Mouse (Mus musculus): ENCODE measurements around the gene Ccdc85a. TPM values are rescaled to one million over a fixed set of nuclear protein-coding genes. Genes with fewer than 3 reads are reported as not detected.
"Not testable (repeated sequence)": the region's sequence is repeated elsewhere in the genome, so short reads cannot be mapped to it uniquely, and the experiment has no call there.

Gene Ccdc85a
- total RNA-seq, 2 experiments from 2014 or later = 95.1 to 98.3 TPM

- intact Hi-C loops (cut with DNase I) = no loop called here
Measured at GRCm38 (mm10) chr11:28415841-28416240, 168.3 kb downstream of the Ccdc85a start.

GRCm38 (mm10) chr11:28409880-28410279, 174.2 kb downstream of the Ccdc85a start:
- DNase-seq (ENCODE audit: extremely low spot score in 1 of 2, low spot score in 2 of 2); intact Hi-C loops (cut with DNase I); H3K27ac ChIP-seq; H3K4me3 ChIP-seq: not testable (repeated sequence)

More at GRCm38 (mm10) chr11:28415841-28416240, 168.3 kb downstream of the Ccdc85a start:
- Histone ChIP-seq H3K4me3 (no peak overlapping the region), H3K27ac (no peak overlapping the region)
- no peak for TF ChIP-seq CTCF (IDR thresholded peaks at IDR 0.05)
- DNase-seq (ENCODE audit: extremely low spot score in 1 of 2, low spot score in 2 of 2) = no peak

DNA sequence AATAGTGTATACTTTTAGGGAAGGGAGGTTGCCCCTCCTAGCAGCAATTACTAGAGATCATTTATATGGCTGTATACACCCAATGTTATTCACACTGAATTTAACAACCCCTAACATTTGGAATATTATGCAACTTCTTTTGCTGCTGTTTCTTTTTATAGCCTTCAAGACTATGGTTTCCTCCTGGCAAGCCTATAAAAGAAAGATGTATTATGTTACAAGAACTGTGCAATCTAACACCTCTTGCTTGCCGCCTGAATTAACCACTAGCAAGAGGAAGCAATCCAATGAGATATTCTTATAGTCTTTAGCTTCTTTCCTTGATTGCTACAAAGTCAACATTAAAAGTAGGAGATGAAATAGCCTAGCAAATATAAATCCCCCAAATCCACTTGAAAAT, 187.0 kb downstream of the Ccdc85a start:
- no peak overlapping the region for H3K27ac ChIP-seq
- no peak for DNase-seq (ENCODE audit: extremely low spot score in 1 of 2, low spot score in 2 of 2)
- H3K4me3 ChIP-seq = no peak overlapping the region
- TF ChIP-seq CTCF (IDR thresholded peaks at IDR 0.05) = no peak
- intact Hi-C loops (cut with DNase I) = no loop called here

DNA sequence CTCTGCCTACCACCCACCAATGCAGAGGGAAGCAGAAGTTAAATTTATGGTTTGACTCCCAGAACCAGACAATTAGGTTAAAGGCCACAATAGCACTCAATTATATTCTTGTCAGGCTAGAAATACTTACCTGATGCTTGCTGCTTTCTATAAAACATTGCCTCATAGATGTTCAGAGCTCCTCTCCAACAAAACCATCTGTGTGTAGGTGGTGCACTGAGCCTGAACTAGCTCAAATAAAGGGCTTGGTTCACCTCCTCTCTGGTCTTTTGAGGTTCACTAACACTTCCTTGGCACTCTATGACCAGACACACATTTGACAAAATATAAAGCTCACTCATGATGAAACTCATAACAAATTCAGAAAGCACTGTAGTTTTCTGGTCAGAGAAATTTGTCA, 208.2 kb downstream of the Ccdc85a start:
- no peak for DNase-seq (ENCODE audit: extremely low spot score in 1 of 2, low spot score in 2 of 2)
- TF ChIP-seq CTCF (IDR thresholded peaks at IDR 0.05) = no peak
- intact Hi-C loops (cut with DNase I) = no loop called here
- no peak overlapping the region for H3K4me3 ChIP-seq
- no peak overlapping the region for H3K27ac ChIP-seq

GRCm38 (mm10) chr11:28374636-28375035, 209.5 kb downstream of the Ccdc85a start:
- H3K27ac ChIP-seq = no peak overlapping the region
- intact Hi-C loops (cut with DNase I) = no loop called here
- DNase-seq (ENCODE audit: extremely low spot score in 1 of 2, low spot score in 2 of 2) = no peak
- no peak for TF ChIP-seq CTCF (IDR thresholded peaks at IDR 0.05)
- no peak overlapping the region for H3K4me3 ChIP-seq

- DNase-seq (ENCODE audit: extremely low spot score in 1 of 2, low spot score in 2 of 2); H3K27ac ChIP-seq; intact Hi-C loops (cut with DNase I); H3K4me3 ChIP-seq: not testable (repeated sequence)
Measured at GRCm38 (mm10) chr11:28371381-28371780, 212.7 kb downstream of the Ccdc85a start.

DNA sequence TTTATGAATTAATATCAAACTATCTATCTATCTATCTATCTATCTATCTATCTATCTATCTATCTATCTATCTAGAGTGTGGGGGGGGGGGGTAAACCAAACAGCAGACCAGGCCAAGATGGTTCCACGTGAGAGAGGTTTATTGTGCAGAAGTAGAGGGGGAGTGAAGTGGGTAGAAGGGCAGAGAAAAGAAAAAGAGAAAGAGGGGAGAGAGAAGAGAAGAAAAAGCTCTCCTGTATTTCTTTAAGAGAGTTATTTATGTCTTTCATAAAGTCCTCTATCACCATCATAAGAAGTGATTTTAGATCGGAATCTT, 218.2 kb downstream of the Ccdc85a start:
- TF ChIP-seq CTCF (IDR thresholded peaks at IDR 0.05) = no peak
- no peak overlapping the region for H3K27ac ChIP-seq

DNA sequence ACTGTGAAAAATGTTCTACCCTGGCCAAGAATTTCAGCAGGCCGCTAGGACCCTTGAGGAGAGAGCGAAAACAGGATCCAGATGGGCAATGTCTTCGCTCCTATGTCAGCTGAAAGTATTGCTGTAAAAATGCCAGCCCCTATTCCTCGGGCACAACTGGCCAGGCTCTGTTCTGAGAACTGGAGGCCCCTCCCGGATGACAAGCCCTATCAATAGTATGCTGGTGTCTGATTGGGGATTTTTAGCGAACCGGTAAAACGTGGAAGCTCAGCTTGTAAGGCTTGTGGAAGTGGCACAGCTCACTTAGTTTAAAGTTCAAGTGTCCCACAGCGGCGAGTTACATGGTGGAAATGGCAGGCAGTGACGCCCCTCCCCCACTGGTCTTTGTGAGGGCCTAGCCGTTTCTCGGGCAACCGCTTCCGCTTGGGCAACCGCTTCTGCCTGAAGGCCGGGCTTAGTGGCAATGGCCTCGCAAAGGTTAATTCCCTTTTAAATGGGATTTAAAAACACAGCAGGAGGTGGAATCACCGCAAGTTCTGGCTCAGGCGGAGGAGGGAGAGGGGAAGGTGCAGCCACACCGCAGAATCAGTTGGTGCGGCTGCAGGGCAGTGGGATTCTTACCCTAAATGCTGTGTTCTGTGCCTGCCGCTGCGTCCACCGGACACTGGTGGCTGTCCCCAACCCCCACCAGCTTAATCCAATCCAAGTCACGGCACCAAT, 218.8 kb downstream of the Ccdc85a start:
- intact Hi-C loops (cut with DNase I) = no loop called here
- Histone ChIP-seq H3K4me3 (peak overlapping the region; percentile 49), H3K27ac (peak overlapping the region; percentile 34; the same call in 1 of the 2 replicates)
- TF ChIP-seq CTCF (IDR thresholded peaks at IDR 0.05) = no peak
- DNase-seq (ENCODE audit: extremely low spot score in 1 of 2, low spot score in 2 of 2) = peak; percentile 73 to 75

More for the DNA sequence above, 218.2 kb downstream of the Ccdc85a start:
- DNase-seq (ENCODE audit: extremely low spot score in 1 of 2, low spot score in 2 of 2) = no peak
- H3K4me3 ChIP-seq = peak overlapping the region; percentile 49
- intact Hi-C loops (cut with DNase I) = no loop called here

DNA sequence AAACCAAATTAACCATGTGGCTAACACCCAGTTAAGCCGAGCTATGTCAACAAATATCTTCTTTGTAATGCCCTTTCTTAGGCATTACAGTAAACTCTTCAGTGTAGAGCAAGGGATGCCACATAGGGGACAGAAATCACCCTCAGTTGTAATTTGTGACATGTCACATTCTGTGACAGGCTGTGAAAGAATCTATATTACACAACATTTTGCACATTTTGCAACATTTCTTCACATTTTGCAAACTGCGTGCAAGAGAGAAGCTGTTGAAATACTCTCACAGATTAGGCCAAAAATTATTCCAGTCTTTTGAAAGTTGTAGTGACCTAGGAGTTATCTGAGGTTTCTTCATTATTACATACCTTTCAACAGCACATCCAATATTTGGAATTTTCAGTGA, 240.7 kb downstream of the Ccdc85a start:
- DNase-seq (ENCODE audit: extremely low spot score in 1 of 2, low spot score in 2 of 2) = no peak
- no peak for TF ChIP-seq CTCF (IDR thresholded peaks at IDR 0.05)
- no peak overlapping the region for H3K4me3 ChIP-seq
- H3K27ac ChIP-seq = no peak overlapping the region
- intact Hi-C loops (cut with DNase I) = no loop called here

DNA sequence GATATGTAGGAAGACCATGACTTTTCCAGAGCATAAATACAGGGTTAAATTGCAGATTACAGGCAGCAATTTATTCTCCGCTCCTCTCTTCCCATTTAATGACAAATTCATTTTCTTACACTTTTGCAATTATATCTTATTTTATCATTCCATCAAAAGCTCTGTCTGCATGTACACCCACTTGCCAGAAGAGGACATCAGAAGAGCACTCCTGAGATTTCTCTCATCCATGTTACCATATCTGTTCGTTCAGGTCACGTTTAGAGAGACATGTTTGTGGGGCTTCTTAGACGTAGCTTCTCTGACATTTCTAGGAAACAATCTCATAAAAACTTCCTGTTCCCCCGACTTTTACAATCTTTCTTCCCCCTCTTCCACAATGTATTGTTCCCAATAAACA, 242.2 kb downstream of the Ccdc85a start:
- no peak overlapping the region for H3K27ac ChIP-seq

DNA sequence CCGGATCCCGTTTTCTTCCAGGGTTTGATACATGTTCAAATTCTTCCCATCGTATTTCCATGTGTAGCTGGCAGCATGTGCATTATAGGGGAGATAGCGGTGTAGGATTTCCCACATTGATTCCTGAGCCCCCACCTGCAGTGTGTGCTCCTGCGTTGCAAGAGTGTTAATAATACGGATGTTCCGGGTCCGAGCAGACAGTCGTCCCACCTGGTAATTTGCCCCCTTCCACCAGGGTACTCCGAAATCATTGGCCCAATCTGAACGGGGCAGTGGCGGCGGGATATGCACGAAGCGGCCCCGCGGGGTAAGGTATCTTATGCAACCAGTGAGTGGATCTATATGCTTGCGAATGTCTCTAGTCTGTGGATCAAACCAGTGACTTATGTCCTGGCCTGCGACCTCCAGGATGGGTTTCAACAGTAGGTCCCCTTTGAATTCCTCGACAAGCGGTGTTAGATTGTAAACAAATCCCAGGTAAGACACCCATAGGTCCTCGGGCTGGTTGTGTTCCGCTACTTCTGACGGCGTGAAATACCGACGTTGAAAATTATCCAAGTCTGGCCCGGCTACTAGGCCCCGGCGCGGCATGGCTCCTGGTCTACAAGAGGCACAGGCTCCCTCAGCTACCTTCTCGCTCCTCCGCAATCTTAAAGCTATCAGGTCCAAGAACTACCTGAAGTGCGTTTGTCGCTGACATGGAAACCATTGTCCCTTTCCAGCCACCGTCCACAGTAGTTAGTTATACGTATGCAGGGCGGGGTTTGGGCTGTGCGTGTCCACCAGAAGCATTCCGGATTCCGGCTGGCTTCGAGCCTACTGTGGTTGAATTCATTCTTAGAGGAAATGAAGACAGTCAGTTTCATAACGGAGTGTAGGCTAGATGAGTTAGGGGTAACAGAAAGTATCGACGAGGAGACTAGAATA, 244.6 kb downstream of the Ccdc85a start, which contains the start of gene Gm6685:
TSS of gene Gm6685 (minus strand) at position 644 of the 927 bp plus-strand sequence.
- H3K4me3 ChIP-seq = peak within 1 kb of the TSS; percentile 35
- intact Hi-C loops (cut with DNase I); DNase-seq (ENCODE audit: extremely low spot score in 1 of 2, low spot score in 2 of 2); H3K27ac ChIP-seq: not testable (repeated sequence)

More for the DNA sequence above, 242.2 kb downstream of the Ccdc85a start:
- intact Hi-C loops (cut with DNase I) = loop anchor here (1.0 kb wide), 1 partner anchor 241 kb away; no protein-coding TSS in a partner anchor
- TF ChIP-seq CTCF (IDR thresholded peaks at IDR 0.05) = peak; percentile 57
- DNase-seq (ENCODE audit: extremely low spot score in 1 of 2, low spot score in 2 of 2) = no peak
- no peak overlapping the region for H3K4me3 ChIP-seq

Other genes starting within 250 kb of the Ccdc85a start
- gene Gm6685, start 244.5 kb downstream of the Ccdc85a start, total RNA-seq (2021) = 1 to 10 TPM; 5.7 to 6.3 TPM

All from left cerebral cortex, adult 2 months (tissue).